16 mouse cellular contexts compared by ENCODE assay signal in the genomic region with DNA sequence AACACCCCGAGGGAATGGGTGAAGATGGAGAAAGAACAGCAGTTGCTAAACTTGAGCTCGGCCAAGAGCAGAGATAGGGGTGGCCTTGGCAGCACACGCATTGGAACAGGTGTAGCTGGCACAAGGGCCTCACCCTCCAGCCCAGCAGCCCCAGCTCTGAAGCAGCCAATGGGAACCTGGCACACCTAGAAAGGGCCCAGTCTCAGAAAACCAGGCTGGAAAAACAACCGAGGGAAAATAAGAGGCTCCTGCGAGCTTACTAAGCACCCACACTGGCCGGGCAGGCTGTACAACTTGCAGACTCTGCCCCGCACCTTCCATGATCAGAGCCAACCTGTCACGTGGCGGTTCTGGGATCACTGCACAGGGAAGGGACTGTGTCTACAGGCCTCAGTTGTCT. TPM values are rescaled to one million over a fixed set of nuclear protein-coding genes. Genes with fewer than 3 reads are reported as not detected.
DNase-seq lines count a peak whose midpoint lies in the region; ATAC-seq and TF ChIP-seq lines count a peak whose summit lies in the region.
"Had no signal": no experiment of that assay in that cellular context is flagged by ENCODE, and none has a peak within 500 bp of the region (broad histone marks: within the 10 kb centered on the region; RNA-seq: fewer than 3 reads in every experiment).

No protein-coding gene starts in this region.

- no peak overlapping the region for H3K27ac ChIP-seq in heart, embryonic 10.5 days
- H3K27ac ChIP-seq in intestine, postnatal 0 days (ENCODE audit: low read depth, low read length): no peak overlapping the region
- H3K27ac ChIP-seq in liver, embryonic 12.5 days: no peak overlapping the region
- H3K27ac ChIP-seq in neural tube, embryonic 15.5 days (replicated peaks): no peak overlapping the region
- H3K27ac ChIP-seq: heart, embryonic 15.5 days; left cerebral cortex, adult 2 months; midbrain, embryonic 12.5 days had no signal

- DNase-seq in heart, adult 11 months: peak; percentile 94
- DNase-seq in heart, embryonic 10.5 days (ENCODE audit: low spot score): no peak
- DNase-seq in urinary bladder, postnatal 14 days (ENCODE audit: low spot score): peak; percentile 64
- no peak for DNase-seq in urinary bladder, adult 2 months (ENCODE audit: low spot score)
- DNase-seq in layer of hippocampus, postnatal 25 days (ENCODE audit: extremely low spot score in 1 of 2, low spot score in 1 of 2): no peak
- DNase-seq: embryo, embryonic 11 days; gastrocnemius, postnatal 36 days; liver; thymus, postnatal 25 days had no signal

- H3K4me1 ChIP-seq in heart, embryonic 10.5 days: peaks cover 59% of the 10 kb centered on the region
- 0 out of 2 replicates have a peak, but pooled peaks cover 5% of the 10 kb centered on the region for H3K4me1 ChIP-seq in intestine, postnatal 0 days (replicated peaks; ENCODE audit: control insufficient read depth, insufficient read depth, low read length)
- H3K4me1 ChIP-seq in liver, embryonic 12.5 days: peaks cover 16% of the 10 kb centered on the region; the same call in 1 of the 2 replicates
- H3K4me1 ChIP-seq in neural tube, embryonic 15.5 days: peaks cover 45% of the 10 kb centered on the region

- no peak overlapping the region for H3K9ac ChIP-seq in intestine, postnatal 0 days (ENCODE audit: low read depth, low read length)
- no peak overlapping the region for H3K9ac ChIP-seq in liver, embryonic 12.5 days
- no peak overlapping the region for H3K9ac ChIP-seq in neural tube, embryonic 15.5 days (replicated peaks)
- H3K9ac ChIP-seq: heart, embryonic 15.5 days; hindbrain, embryonic 12.5 days; midbrain, embryonic 12.5 days had no signal

- no peak overlapping the region for H3K4me3 ChIP-seq in heart, embryonic 10.5 days
- no peak overlapping the region for H3K4me3 ChIP-seq in intestine, postnatal 0 days (ENCODE audit: low read depth, low read length)
- no peak overlapping the region for H3K4me3 ChIP-seq in liver, embryonic 12.5 days
- H3K4me3 ChIP-seq in neural tube, embryonic 15.5 days (replicated peaks): no peak overlapping the region
- H3K4me3 ChIP-seq: heart, embryonic 15.5 days; hindbrain, embryonic 12.5 days; left cerebral cortex, adult 2 months; midbrain, embryonic 12.5 days had no signal

- H3K4me2 ChIP-seq in intestine, postnatal 0 days (replicated peaks; ENCODE audit: low read depth): no peak overlapping the region
- H3K4me2 ChIP-seq in liver, embryonic 12.5 days: no peak overlapping the region
- no peak overlapping the region for H3K4me2 ChIP-seq in neural tube, embryonic 15.5 days
- H3K4me2 ChIP-seq: heart, embryonic 15.5 days; hindbrain, embryonic 12.5 days; midbrain, embryonic 12.5 days had no signal

- no peaks in the 10 kb centered on the region for H3K27me3 ChIP-seq in heart, embryonic 10.5 days (ENCODE audit: insufficient read depth, poor library complexity, severe bottlenecking)
- H3K27me3 ChIP-seq in intestine, postnatal 0 days (replicated peaks; ENCODE audit: control insufficient read depth, insufficient read depth, low read length): no peaks in the 10 kb centered on the region
- H3K27me3 ChIP-seq in liver, embryonic 12.5 days (replicated peaks): no peaks in the 10 kb centered on the region
- H3K27me3 ChIP-seq in neural tube, embryonic 15.5 days (replicated peaks): no peaks in the 10 kb centered on the region
- H3K27me3 ChIP-seq: heart, embryonic 15.5 days; hindbrain, embryonic 12.5 days; midbrain, embryonic 12.5 days had no signal

- 82% methylated on average over 9 of the region's 9 CpGs for WGBS in heart, embryonic 10.5 days
- WGBS in intestine, postnatal 0 days: 52% methylated on average over 9 of the region's 9 CpGs
- WGBS in liver, embryonic 12.5 days (ENCODE audit: insufficient replicate concordance): 76% methylated on average over 9 of the region's 9 CpGs
- 92% methylated on average over 9 of the region's 9 CpGs for WGBS in neural tube, embryonic 15.5 days

- no peaks in the 10 kb centered on the region for H3K9me3 ChIP-seq in heart, embryonic 10.5 days
- H3K9me3 ChIP-seq in intestine, postnatal 0 days (ENCODE audit: control insufficient read depth): no peaks in the 10 kb centered on the region
- H3K9me3 ChIP-seq in liver, embryonic 12.5 days (replicated peaks): no peaks in the 10 kb centered on the region
- H3K9me3 ChIP-seq in neural tube, embryonic 15.5 days (replicated peaks): no peaks in the 10 kb centered on the region
- H3K9me3 ChIP-seq: heart, embryonic 15.5 days; hindbrain, embryonic 12.5 days; midbrain, embryonic 12.5 days had no signal

- peak; percentile 59 for ATAC-seq in intestine, postnatal 0 days
- no peak for ATAC-seq in liver, embryonic 12.5 days
- no peak for ATAC-seq in neural tube, embryonic 15.5 days (ENCODE audit: low FRiP score)

- H3K36me3 ChIP-seq in heart, embryonic 10.5 days: peaks cover 17% of the 10 kb centered on the region
- peaks cover 12% of the 10 kb centered on the region; the same call in 1 of the 2 replicates for H3K36me3 ChIP-seq in intestine, postnatal 0 days (ENCODE audit: control insufficient read depth, insufficient read depth)
- 0 out of 2 replicates have a peak, but pooled peaks cover 4% of the 10 kb centered on the region for H3K36me3 ChIP-seq in liver, embryonic 12.5 days
- H3K36me3 ChIP-seq in neural tube, embryonic 15.5 days: no peaks in the 10 kb centered on the region
- H3K36me3 ChIP-seq: heart, embryonic 15.5 days; midbrain, embryonic 12.5 days had no signal

- TF ChIP-seq CTCF in intestine, postnatal 0 days (IDR thresholded peaks at IDR 0.05; ENCODE audit: low read depth): no peak

RNA-seq across cellular contexts. Expression of gene Kazn, which starts 26.8 kb away (rescaled TPM):
- polyA plus RNA-seq in heart, embryonic 10.5 days (2016; fragmentation: Nextera tagmentation; extraction: Ambion mirVana): 11.2 and 12.2 TPM in 2 replicates
- 13.8 and 15.9 TPM in 2 replicates for polyA plus RNA-seq in urinary bladder, adult 2 months (2012; rRNA removed)
- polyA plus RNA-seq in intestine, postnatal 0 days (2015; fragmentation: Nextera tagmentation; extraction: Ambion mirVana): 17.5 and 20.2 TPM in 2 replicates
- 10 to 100 TPM; 47.6 to 50.8 TPM for total RNA-seq in layer of hippocampus, postnatal 25 days (2021)
- polyA plus RNA-seq in liver, embryonic 12.5 days (2016; fragmentation: Nextera tagmentation; extraction: Ambion mirVana): 2.1 and 2.8 TPM in 2 replicates
- polyA plus RNA-seq in neural tube, embryonic 15.5 days (2015; fragmentation: Nextera tagmentation; extraction: Ambion mirVana): 25.4 and 25.5 TPM in 2 replicates

Comparison
In these comparisons a context has a peak if more than half of its experiments do, and no peak if none do; other contexts are left out.
1. DNase-seq: peak in heart, adult 11 months (single experiment) and urinary bladder, postnatal 14 days (single experiment); none in heart, embryonic 10.5 days (single experiment), urinary bladder, adult 2 months (single experiment) and layer of hippocampus, postnatal 25 days (0 of 2).